Mouse (Mus musculus) 416B (cell line): Measurements from ENCODE around the gene Ip6k2.

Experiments used
- DNase-seq: peaks from one replicate; pipeline ENCODE4 v3.0.0; 2011; ENCODE audit warnings: low read depth

Ip6k2 gene

DNA sequence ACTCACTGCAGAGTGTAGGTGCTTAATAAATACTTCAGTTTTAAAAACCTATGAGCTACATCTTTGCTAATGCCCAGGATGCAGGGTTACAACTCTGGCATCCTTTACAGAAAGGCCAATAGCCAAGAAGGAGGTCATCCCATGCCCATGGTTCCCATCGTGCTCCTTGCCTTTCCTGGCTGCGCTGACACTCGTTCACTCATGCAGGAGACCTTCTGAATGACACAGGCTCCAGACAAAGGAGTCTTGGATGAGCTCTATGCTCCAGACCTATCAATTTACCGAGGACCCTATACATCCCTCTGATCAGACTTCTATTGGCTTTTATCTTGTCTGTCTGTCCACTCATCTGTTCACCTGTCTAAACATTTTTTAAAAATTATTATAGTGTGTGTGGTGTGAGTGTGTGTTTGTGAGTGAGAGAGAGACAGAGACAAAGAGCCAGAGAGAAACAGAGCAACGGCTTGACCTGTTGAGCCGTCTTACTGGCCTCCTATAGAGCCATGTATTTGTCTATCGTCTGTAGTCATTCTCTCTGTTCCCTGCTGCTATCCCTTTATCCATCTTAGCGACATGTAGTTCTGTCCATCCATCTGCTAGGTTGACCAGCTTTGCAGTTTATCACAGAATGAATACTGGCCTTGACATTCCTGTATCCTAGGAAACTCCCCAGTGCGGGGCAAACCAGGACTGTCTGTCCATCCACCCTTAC is 604 bp upstream of the Ip6k2 start:
- DNase-seq, result no peak

DNA sequence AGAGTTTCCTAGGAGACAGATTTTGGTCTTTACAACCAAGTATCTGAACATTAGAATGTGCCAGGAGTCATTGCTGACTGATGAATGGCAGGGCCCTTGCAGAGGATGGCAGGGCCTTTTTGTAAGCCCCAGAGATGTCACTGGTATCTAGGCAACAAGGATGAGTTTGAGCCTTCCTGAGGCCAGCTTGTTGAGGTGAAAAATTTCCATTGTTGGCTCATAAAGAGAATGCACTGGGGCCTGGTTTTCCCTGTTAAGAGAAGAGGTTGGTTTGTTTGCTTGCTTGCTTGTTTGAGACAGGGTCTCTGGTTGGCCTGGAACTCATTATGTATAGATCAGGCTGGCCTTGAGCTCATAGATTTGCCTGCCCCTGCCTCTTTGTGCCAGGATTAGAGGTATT is 1.8 kb downstream of the Ip6k2 start:
- DNase-seq, result no peak

DNA sequence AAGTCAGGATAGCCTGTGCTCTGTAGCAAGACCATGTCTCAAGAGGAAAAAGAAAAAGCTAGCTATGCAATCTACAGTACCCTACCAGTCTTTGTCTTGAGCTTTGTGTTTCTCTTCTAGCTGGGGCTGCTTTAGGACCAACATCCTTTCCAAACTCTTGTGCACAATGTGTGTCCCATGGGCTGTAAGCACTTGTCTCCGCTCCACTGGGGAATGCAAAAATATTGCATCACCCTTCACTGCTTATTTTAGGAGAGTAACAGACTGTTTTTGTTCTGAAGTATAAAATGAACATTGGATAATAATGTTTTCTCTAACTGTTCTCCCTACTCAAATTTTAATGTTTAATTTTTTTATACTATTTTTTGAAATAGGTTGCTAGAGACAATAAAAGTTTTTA is 2.9 kb downstream of the Ip6k2 start:
- no peak for DNase-seq

DNA sequence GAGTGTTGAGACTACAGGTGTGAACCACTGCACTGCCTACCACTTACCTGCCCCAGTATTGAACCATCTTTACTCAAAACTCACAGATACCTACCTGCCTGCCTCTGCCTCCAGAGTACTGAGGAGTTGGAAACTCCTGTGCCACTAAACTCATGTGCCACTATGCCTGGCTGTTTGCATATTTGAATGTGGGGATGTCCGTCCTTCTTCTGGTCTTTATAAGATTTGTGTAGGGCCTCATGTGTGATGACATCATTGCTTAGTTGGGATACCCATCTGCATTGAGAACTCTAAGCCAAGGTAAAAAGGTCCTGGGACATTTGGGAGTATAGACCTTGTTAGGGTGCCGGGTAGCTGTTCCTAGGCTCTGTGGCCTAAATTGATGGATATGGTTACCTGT is 3.5 kb downstream of the Ip6k2 start:
- no peak for DNase-seq

DNA sequence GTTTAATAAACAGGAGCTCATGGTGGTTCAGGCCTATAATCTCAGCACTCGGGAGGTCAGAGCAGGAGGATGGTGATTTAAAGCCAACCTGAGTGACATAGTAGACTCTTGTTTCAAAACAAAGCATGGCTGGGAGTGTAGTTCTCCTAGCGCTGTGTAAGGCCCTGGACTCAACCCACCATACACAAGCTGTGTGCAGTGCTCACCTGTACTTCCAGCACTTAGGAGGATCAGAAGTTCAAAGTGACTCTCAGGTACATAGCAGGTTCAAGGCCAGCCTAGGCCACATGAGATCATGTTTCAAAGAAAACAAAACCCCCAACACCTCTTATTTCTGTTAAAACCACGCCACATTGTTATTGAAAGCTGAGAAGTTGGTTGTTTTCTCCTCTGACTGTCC is 5.1 kb downstream of the Ip6k2 start:
- DNase-seq, result no peak

DNA sequence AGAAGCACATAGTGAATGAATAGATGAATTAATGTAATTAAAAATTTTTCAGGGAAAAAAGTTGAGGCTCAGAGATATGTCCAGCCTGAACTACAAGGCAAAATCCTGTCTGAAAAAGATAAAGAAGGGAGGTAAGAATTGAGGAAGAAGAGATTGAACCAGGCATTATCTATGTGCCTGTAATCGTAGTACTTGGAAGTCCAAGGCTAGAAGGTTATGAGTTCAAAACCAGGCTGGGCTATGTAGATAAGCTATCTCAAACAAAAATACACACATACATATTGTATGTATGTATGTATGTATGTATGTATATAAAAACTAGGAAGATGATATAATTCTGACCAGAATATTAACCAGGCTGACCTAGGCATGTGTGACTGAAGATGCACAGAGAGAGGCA is 8.7 kb downstream of the Ip6k2 start:
- no peak for DNase-seq

DNA sequence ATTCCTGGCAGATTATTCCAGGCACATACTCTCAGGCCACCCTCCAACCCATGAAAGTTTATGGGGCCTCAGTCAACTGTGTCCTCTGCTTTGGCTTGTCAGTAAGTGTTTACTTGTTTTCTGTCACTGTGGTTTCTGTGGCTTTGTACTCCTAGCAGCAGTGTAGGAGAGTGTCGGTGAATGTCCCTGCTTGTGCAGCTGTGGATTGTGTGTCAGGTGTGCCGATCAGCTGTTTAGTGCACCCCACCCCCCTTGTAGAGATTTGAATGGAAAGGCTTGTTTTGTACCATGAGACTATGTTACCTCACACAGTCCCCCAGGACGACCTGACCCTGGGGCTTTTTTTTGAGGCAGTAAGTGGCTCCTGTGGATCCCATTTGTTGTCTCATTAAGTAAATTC is 9.1 kb downstream of the Ip6k2 start:
- DNase-seq, result peak; percentile 33

DNA sequence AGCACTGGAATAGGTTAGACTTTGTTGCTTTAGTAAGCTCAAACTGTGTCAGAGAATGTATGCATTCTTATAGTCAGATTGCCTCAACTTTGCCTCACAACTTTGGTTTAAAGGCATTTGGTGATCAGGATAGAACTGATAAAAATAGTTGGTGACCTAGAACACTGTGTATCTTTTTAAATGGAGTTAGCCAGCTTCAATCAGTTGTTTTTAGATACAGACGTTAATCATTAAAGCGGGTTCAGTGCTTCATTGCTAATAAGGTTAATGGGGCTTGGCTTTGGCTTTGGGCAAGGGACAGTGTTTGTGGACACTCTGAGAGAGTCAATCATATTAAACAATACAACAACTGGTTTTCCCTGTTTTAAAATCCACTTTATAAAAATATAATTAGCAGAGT is 11.7 kb downstream of the Ip6k2 start:
- no peak for DNase-seq

DNA sequence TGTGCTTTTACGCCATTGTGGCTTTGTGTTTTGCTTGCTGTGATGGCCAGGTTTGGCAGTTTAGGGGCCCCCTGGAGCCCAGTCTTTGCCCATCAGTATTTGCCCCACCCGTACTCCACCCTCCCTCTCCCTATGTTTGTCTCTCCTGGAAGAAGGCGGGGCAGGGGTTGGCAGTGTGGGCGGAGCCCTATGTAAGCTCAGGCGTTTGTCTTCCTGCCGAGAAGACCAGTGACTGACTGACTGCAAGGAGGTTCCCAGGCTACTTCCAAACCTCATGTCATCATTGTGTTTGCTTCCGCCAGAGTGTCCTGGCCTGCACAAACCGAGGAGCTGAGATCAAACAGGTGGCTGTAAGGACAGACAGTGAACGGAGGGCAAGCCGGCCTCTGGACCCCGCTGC is 12.2 kb downstream of the Ip6k2 start:
- peak; percentile 62 for DNase-seq

DNA sequence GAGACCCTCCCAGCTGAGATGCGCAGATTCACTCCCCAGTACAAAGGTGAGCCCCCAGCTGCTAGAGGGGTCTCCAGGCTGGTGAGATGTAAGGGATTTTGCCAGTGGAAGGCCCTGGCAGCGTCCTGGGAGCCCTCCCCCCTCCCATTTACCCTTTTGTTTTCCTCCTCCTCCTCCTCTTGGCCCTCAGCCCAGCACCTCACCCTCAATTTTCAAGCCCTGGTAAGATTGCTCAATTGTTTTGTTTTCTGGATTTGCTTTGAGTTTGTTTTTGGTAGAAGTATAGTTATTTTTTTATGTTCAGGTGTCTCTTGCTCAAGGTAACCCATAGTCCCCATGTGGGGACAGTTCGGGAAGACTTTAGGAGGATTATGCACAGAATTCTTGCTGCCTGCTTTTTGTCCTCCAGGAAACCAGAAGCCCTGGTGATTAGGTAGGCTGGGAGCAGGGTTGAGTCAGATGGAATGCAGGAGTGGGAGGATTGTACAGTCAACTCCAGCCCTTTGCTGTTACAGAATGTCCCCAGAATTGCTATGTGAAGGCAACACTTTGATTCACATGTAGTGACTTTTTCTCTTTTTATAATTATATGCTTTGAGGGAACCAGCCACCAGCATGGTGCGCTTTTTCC is 12.9 kb downstream of the Ip6k2 start:
- no peak for DNase-seq

DNA sequence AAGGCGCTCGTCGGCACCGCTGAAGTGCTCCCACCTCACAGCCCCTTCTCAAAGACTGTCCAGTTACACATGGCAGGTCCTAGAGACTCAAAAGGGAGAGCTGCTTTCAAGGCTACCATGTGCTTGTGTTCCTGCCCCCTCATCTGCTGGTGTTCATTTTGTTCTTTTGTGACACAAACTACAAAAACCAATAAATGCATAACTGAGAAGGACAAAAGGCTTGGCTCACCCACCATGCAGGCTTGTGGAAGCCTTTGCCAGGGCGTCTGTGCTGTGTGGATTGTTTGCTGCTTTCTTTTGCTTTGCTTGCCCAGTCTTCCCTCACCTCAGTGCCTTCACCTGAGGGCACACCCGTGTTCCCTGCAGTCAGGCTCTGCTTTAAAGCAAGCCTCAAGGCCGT is 13.9 kb downstream of the Ip6k2 start:
- DNase-seq, result no peak

DNA sequence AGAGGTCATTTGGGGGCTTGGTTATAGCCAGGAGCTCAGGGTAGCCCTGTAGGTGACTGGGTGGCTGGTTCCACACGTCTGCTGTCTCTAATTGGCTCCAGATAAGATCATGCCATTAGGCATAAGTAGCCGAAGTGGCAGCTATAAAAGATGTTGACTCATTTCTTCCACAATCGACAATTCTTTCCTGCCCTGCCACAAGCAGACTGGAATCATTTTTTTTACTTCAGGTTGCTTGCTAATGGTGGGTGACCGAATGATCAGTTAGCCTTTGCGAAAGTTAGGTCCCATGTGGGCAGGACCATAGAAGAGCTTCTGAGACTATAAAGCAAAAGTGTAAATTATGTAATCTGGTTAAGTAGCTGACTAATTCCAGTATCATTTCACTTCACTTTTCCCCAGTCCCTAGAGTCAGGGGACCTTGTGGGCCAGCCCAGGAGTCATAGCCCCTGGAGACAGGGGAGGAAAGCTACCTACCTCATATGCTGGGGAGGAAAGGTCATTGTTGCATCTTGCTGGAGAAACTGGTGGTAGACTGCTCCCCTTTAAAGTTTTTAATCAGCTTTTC is 15.0 kb downstream of the Ip6k2 start:
- DNase-seq, result peak; percentile 72

DNA sequence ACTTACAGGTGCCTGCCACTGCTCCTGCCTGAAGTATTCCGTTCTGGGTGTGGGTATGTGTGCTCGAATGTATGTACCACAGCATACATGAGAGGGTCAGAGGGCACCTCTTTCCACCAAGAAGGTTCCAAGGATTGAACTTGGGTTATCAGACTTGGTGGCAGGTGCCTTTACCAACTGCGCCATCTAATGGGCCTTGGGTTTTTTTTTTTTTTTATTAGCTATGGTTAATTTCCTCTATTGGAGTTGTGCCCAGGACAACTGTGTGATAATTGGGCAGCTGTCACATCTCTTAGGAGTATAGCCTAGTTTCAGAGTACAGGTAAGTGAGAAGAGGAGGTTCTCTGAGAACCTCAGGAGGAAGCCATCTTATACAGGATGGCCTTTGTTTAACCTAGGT is 16.0 kb downstream of the Ip6k2 start:
- no peak for DNase-seq

DNA sequence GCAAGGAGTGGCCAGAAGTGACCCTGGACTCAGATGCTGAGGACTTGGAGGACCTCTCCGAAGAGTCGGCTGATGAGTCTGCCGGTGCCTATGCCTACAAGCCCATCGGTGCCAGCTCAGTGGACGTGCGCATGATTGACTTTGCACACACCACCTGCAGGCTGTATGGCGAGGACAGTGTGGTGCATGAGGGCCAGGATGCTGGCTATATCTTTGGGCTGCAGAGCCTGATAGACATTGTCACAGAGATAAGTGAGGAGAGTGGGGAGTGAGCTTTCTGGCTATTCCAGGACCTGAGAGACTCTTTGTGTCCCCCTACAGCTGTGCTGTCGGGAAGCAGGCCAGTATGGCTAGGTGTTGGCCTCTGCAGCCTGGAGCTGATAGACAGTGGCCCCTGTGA is 22.2 kb downstream of the Ip6k2 start:
- DNase-seq, result no peak

DNA sequence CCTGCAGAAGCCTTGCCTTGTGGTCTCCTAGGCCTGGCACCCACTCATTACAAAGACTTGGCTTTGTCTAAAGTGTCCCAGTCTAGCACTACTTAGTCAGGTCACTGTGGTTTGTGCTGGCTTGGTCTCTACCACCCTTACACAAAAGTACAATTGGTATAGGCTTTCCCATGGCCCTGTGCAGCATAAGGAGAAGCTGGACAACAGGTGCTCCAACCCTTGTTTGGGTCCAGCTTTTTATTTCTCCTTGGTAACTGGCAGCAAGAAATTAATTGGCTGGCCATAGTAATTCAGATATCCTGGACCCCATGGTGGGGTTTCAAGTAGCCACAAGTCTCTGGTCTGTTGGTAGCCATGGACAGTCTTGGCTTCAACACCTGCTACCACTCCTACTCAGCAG is 22.8 kb downstream of the Ip6k2 start:
- no peak for DNase-seq

DNA sequence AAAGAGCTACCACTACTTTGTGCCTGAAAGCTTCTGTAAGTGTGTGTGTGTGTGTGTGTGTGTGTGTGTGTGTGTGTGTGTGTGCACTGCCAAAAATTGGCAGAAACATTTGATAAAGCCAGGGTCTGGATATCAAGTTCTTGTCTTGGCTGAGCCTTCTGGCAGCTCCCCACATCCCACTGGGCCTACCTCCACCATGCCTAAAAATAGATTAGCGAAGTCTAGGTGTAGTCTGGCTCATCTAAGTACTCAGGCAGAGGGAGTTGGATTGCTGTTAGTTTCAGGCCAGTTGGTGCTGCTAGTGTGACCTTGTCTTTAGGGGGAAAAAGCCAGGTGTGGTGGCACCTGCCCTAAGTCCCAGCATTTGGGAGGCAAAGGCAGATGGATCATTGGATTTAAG is 23.2 kb downstream of the Ip6k2 start:
- no peak for DNase-seq

DNA sequence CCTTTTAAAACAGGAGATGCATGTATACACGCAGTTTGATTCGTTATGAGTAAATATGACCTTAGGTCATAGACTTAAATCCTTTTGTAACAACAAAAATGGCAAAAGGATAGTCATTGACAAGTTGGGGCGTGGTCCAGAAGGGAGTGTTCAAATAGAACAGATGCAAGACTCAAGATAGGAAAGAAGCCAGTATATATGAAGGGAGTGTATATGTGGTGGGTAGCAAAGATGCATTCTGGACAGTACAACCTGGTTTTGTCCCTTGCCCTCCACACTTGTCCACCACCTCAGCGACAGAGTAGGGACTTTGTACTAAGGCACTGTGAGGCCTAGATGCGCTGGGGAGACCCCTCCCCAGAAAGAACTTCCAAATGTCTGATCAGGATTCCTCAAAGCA is 24.1 kb downstream of the Ip6k2 start:
- DNase-seq, result no peak

DNA sequence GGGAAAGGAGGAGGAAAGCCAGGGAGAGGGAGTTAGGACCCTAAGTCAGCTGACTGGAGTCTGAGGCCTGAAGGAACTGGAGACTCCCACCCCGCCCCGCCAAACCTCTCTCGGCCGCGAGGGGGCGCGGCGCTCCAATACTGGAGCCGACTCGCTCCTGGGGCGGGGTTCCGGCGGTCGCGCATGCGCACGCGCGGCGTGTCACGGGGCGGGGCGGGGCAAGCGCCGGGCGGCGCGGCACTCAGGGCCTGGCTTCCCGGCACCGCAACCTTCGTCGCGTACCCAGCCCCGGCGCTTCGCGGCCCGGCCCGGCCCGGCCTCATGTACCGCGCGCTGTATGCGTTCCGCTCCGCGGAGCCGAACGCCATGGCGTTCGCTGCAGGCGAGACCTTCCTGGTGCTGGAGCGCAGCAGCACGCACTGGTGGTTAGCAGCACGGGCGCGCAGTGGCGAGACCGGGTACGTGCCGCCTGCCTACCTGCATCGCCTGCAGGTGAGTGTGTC is 24.6 kb downstream of the Ip6k2 start, which contains the start of gene Nckipsd:
Gene Nckipsd (plus strand): TSS at position 206 of the 503 bp plus-strand sequence.
- peak; percentile 81 for DNase-seq

DNA sequence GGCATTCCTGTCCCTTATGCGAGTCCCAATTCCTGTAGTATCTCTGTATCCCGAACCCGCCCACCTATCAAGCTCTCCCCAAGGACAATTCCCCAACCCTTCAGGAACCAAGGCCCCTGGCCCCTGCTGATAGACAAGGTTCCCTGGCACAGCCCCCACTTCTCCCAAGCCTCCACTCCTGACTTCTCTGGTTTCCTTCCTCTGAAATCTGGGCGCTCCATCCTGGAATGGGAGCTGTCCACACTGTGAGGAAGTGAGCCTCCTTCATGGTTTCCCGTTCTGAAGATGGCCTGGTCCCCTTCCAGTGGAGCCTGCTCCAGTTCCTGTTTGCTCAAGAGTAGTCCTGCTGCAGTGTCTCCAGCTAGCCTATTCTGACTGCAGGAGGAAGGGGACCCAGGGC is 25.6 kb downstream of the Ip6k2 start:
- DNase-seq, result no peak

DNA sequence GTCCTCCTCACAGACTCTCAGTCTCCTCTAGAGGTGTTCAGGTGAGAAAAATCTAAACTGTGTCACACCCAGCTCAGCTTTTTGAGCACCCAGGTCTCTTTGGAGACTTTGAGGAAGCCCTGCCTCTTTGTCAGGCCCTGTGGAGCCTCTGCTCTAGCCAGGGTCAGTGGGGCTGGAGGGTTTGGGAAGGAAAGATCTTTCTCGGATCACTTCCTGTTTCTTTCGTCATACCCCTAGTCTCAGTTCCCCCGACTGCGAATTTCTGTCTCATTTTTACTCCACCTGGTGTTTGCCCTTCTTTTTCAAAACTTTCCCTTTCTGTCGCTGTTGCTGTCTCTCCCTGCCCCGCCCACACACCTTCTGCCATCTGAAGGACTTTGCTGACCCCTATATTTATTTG is 26.1 kb downstream of the Ip6k2 start:
- no peak for DNase-seq

DNA sequence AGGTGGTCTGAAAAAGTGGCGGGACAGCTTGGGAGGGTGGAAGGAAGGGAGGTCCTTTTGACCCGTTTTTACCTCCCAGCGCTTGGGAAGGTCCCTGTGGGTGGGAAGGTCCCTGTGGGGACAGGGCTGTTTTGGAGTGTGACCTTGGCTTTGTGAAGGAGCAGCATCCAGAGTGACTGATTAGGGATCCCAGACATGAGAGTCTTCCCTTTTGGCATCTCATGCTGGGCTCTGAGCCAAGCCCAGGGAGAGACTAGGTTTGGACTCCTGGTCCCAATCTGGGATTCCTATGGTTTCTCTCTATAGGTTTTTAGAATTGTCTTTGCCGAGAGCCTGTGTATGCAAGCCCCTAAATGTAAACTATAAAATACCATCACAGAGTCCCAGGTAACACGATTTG is 26.9 kb downstream of the Ip6k2 start:
- DNase-seq, result no peak

DNA sequence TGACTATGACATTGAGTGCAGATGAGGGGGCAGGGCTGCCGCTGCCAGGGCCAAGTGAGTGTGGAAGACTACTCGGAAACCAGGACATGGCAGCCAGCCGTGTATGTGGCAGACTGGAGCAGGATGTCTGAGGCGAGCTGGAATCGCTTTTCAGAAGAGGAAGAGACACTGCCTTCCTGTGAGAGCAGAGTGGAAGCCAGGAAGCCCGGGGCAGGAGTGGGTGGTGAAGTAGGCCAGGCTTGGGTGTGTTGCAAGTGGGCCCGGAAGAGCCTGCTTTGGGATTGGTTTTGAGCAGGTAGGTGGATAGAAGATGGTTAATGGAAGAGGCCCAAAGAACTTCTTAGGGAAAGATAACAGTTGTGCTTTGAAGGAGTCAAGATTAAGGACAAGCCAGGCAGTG is 32.0 kb downstream of the Ip6k2 start:
- DNase-seq, result no peak

DNA sequence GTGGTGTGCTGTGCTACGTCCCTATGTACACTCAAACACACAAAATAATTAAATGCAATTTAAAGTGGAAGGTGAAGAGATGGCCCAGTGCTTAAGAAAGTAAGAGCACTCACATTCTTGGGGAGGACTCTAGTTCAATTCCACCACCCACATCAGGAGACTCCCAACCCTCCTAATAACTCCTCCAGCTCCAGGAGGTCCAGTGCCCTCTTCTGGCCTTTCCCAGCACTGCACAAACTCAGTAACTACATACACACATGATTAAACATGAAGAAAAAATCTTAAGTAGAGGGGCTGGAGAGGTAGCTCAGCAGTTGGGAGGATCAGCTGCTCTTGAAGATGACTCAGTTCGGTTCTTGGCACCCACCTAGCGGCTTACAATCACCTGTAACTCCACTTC is 35.9 kb downstream of the Ip6k2 start:
- peak; percentile 57 for DNase-seq

DNA sequence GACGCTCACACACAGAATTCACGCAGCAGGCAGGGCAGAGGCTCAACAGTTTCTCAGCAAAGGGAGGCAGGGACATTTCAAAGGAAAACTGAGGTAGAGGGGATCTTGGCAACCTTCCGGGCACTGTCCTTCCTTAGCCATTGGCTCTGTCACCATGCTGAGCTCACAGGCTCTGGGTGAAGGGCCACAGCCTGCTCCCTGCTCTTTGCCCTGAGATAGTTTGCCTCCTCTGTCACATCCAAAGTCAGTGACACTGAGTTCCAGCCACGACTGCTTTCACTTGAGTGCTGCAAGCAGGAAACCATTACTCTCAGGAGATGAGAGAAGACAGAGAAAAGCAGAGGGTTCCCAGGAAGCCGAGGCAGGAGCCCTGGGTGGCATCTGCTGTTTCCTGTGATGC is 36.5 kb downstream of the Ip6k2 start:
- no peak for DNase-seq
